Mouse (Mus musculus) small intestine, adult 2 months (tissue): ENCODE data around the gene Meiob.

Source experiments
- CTCF ChIP-seq: fragments of 200-500 bp; IDR thresholded peaks from 2 replicates; pipeline ENCODE4 v1.5.1; 2012; ENCODE audit warnings: low read depth, mild to moderate bottlenecking, control low read depth, inconsistent platforms, low read length, moderate library complexity, mixed read lengths; ENCODE audit not compliant: insufficient replicate concordance, insufficient read length; ENCODE audit errors: extremely low read depth
- POLR2A ChIP-seq: fragments of 200-500 bp; IDR thresholded peaks from 2 replicates; pipeline ENCODE4 v1.6.1; 2012; ENCODE audit warnings: low read depth, mild to moderate bottlenecking, control low read depth, inconsistent platforms, low read length, moderate library complexity

DNA sequence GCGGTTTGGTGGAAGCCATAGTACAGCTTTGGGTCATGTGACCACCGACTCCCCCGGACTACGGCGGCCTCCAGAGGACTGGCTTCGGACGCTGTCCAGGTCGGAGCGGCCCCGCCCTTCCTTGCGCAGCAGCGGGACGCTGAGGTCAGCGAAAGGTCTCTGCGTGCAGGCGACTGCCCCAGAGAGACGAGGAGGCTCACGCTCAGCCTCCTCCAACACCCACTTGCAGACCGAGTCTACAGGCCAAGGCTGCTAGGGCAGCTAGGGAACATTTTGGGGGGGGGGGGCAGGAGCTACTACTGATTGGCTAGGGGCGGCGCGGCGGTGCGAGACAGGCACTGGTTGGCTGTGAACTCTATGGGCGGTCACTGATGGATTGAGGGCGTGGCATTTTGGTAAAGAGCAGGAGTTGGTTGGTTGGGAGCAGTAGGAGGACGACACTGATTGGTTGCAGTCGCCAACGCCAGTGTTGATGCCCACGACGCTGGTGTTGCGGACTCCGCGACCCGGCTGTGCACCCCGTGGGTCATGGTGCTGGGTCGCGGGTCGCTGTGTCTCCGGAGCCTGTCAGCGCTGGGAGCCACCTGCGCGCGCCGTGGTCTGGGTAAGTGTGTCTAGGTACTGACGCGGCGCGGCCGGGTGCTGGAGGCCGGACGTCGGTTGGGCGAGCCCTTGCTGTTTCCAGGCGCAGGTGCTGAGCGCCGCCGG is 46.1 kb downstream of the Meiob start, which contains the start of gene Fahd1:
- TF ChIP-seq CTCF (no peak), POLR2A (peak; percentile 91)
